Mouse (Mus musculus) heart, embryonic 16.5 days (tissue): Measurements from ENCODE around the gene Pbx1. TPM values are rescaled to one million over a fixed set of nuclear protein-coding genes. Genes with fewer than 3 reads are reported as not detected.

ENCODE experiments used
- ATAC-seq: fragments of 200-750 bp; cut with Nextera tagmentation; replicated peaks from 2 replicates; pipeline ENCODE4 v1.8.0; 2017; ENCODE audit warnings: moderate number of reproducible peaks; ENCODE audit not compliant: insufficient read depth, low FRiP score; ENCODE audit errors: extremely low read depth
- H3K27ac ChIP-seq: fragments of 300-500 bp; sonication (generic); 2 replicates; pipeline ENCODE4 v1.5.1; 2014; ENCODE audit warnings: mild to moderate bottlenecking, low read length, control low read depth, moderate library complexity
- H3K27me3 ChIP-seq: fragments of 300-500 bp; sonication (generic); 2 replicates; pipeline ENCODE4 v1.6.1; 2014; ENCODE audit warnings: low read length, mixed read lengths; ENCODE audit not compliant: control insufficient read depth, insufficient read depth
- H3K36me3 ChIP-seq: fragments of 300-500 bp; sonication (generic); 2 replicates; pipeline ENCODE4 v1.6.1; 2014; ENCODE audit not compliant: control insufficient read depth, insufficient read depth
- H3K4me1 ChIP-seq: fragments of 300-500 bp; sonication (generic); 2 replicates; pipeline ENCODE4 v1.6.1; 2014; ENCODE audit warnings: low read length, mixed read lengths; ENCODE audit not compliant: control insufficient read depth, insufficient read depth
- H3K4me2 ChIP-seq: fragments of 300-500 bp; sonication (generic); 2 replicates; pipeline ENCODE4 v1.6.1; 2014; ENCODE audit warnings: low read depth, mild to moderate bottlenecking, control low read depth, low read length
- H3K4me3 ChIP-seq: fragments of 300-500 bp; sonication (generic); 2 replicates; pipeline ENCODE4 v1.5.1; 2014; ENCODE audit warnings: mild to moderate bottlenecking, control low read depth, low read length
- H3K9ac ChIP-seq: fragments of 300-500 bp; sonication (generic); 2 replicates; pipeline ENCODE4 v1.6.1; 2014; ENCODE audit warnings: low read length, control low read depth
- H3K9me3 ChIP-seq: fragments of 300-500 bp; sonication (generic); replicated peaks from 2 replicates; pipeline ENCODE4 v1.6.1; 2016; ENCODE audit warnings: low read length; ENCODE audit not compliant: control insufficient read depth
- WGBS: fragments of 180-500 bp; shearing (Covaris S2); extraction: QIAGEN DNeasy Blood & Tissue Kit; methylation state at CpG from one replicate; pipeline ENCODE4 v1.1.7; 2014; 5-methylcytosine and 5-hydroxymethylcytosine counted together
- polyA plus RNA-seq: library from polyadenylated mRNA; unstranded; fragments of >200 nt; fragmentation: Nextera tagmentation; extraction: Ambion mirVana; gene quantifications from 2 replicates; pipeline ENCODE4 v1.2.1, GENCODE M21; 2015

The Pbx1 gene
- polyA plus RNA-seq, 1 experiment from 2014 or later, result 18.0 TPM

- no peaks in the 10 kb centered on the region for H3K27me3 ChIP-seq
- H3K4me2 ChIP-seq, result peak overlapping the region; percentile 79
- 36% methylated on average over 6 of the region's 6 CpGs for WGBS
- H3K4me1 ChIP-seq, result peaks cover 41% of the 10 kb centered on the region
- H3K27ac ChIP-seq, result 0 out of 2 replicates have a peak overlapping the region, but pooled peaks have one; percentile 28
- ATAC-seq, result no peak
- no peaks in the 10 kb centered on the region for H3K36me3 ChIP-seq
- H3K4me3 ChIP-seq, result peak overlapping the region; percentile 81
- no peaks in the 10 kb centered on the region for H3K9me3 ChIP-seq
- H3K9ac ChIP-seq, result peak overlapping the region; percentile 71
These were observed 3.8 kb downstream of the Pbx1 start for GRCm38 (mm10) chr1:168428255-168428654.

GRCm38 (mm10) chr1:168427596-168427995 is 4.5 kb downstream of the Pbx1 start:
- Histone ChIP-seq H3K36me3 (no peaks in the 10 kb centered on the region), H3K27me3 (no peaks in the 10 kb centered on the region), H3K9me3 (no peaks in the 10 kb centered on the region), H3K27ac (no peak overlapping the region), H3K9ac (peak overlapping the region; percentile 71), H3K4me3 (peak overlapping the region; percentile 81), H3K4me1 (peaks cover 45% of the 10 kb centered on the region), H3K4me2 (peak overlapping the region; percentile 79)
- ATAC-seq, result no peak
- 25% methylated on average over 4 of the region's 4 CpGs for WGBS

GRCm38 (mm10) chr1:168426900-168427299 is 5.2 kb downstream of the Pbx1 start:
- Histone ChIP-seq H3K4me3 (peak overlapping the region; percentile 81), H3K9me3 (no peaks in the 10 kb centered on the region), H3K4me1 (peaks cover 45% of the 10 kb centered on the region), H3K4me2 (peak overlapping the region; percentile 79), H3K27ac (no peak overlapping the region), H3K9ac (peak overlapping the region; percentile 71; the same call in 1 of the 2 replicates), H3K36me3 (no peaks in the 10 kb centered on the region), H3K27me3 (no peaks in the 10 kb centered on the region)
- 37% methylated on average over 9 of the region's 9 CpGs for WGBS
- no peak for ATAC-seq

GRCm38 (mm10) chr1:168426281-168426680 is 5.8 kb downstream of the Pbx1 start:
- ATAC-seq, result no peak
- Histone ChIP-seq H3K4me3 (peak overlapping the region; percentile 81), H3K27me3 (no peaks in the 10 kb centered on the region), H3K9ac (0 out of 2 replicates have a peak overlapping the region, but pooled peaks have one; percentile 41), H3K9me3 (no peaks in the 10 kb centered on the region), H3K4me2 (peak overlapping the region; percentile 79), H3K4me1 (peaks cover 45% of the 10 kb centered on the region), H3K36me3 (0 out of 2 replicates have a peak, but pooled peaks cover 1% of the 10 kb centered on the region), H3K27ac (0 out of 2 replicates have a peak overlapping the region, but pooled peaks have one; percentile 7)
- 53% methylated on average over 7 of the region's 7 CpGs for WGBS

GRCm38 (mm10) chr1:168425017-168425705 is 6.9 kb downstream of the Pbx1 start:
- Histone ChIP-seq H3K9me3 (no peaks in the 10 kb centered on the region), H3K36me3 (0 out of 2 replicates have a peak, but pooled peaks cover 3% of the 10 kb centered on the region), H3K4me1 (peaks cover 45% of the 10 kb centered on the region), H3K4me2 (peak overlapping the region; percentile 39; the same call in 1 of the 2 replicates), H3K27ac (no peak overlapping the region), H3K27me3 (no peaks in the 10 kb centered on the region), H3K9ac (peak overlapping the region; percentile 42; the same call in 1 of the 2 replicates), H3K4me3 (no peak overlapping the region)
- no peak for ATAC-seq
- 47% methylated on average over 5 of the region's 5 CpGs for WGBS

GRCm38 (mm10) chr1:168423389-168423930 is 8.6 kb downstream of the Pbx1 start:
- peak overlapping the region; percentile 36 for H3K27ac ChIP-seq
- H3K4me3 ChIP-seq, result 0 out of 2 replicates have a peak overlapping the region, but pooled peaks have one; percentile 0
- no peaks in the 10 kb centered on the region for H3K9me3 ChIP-seq
- peak overlapping the region; percentile 45 for H3K4me2 ChIP-seq
- ATAC-seq, result peak; percentile 47
- WGBS, result 41% methylated on average over 11 of the region's 11 CpGs
- H3K27me3 ChIP-seq, result no peaks in the 10 kb centered on the region
- 0 out of 2 replicates have a peak, but pooled peaks cover 3% of the 10 kb centered on the region for H3K36me3 ChIP-seq
- H3K9ac ChIP-seq, result no peak overlapping the region
- H3K4me1 ChIP-seq, result peaks cover 52% of the 10 kb centered on the region

- 41% methylated on average over 9 of the region's 9 CpGs for WGBS
- Histone ChIP-seq H3K27me3 (no peaks in the 10 kb centered on the region), H3K27ac (peak overlapping the region; percentile 64), H3K9me3 (no peaks in the 10 kb centered on the region), H3K36me3 (0 out of 2 replicates have a peak, but pooled peaks cover 6% of the 10 kb centered on the region), H3K4me2 (peak overlapping the region; percentile 13), H3K4me3 (no peak overlapping the region), H3K4me1 (peaks cover 47% of the 10 kb centered on the region), H3K9ac (peak overlapping the region; percentile 32; the same call in 1 of the 2 replicates)
- no peak for ATAC-seq
These were observed 13.2 kb downstream of the Pbx1 start for GRCm38 (mm10) chr1:168418903-168419302.

GRCm38 (mm10) chr1:168417626-168418025 is 14.4 kb downstream of the Pbx1 start:
- no peak overlapping the region; the same call in 1 of the 2 replicates for H3K27ac ChIP-seq
- no peaks in the 10 kb centered on the region for H3K27me3 ChIP-seq
- 66% methylated on average over 6 of the region's 6 CpGs for WGBS
- H3K4me2 ChIP-seq, result no peak overlapping the region
- H3K4me3 ChIP-seq, result no peak overlapping the region
- H3K36me3 ChIP-seq, result 0 out of 2 replicates have a peak, but pooled peaks cover 6% of the 10 kb centered on the region
- H3K9me3 ChIP-seq, result no peaks in the 10 kb centered on the region
- H3K9ac ChIP-seq, result no peak overlapping the region
- peaks cover 37% of the 10 kb centered on the region for H3K4me1 ChIP-seq
- no peak for ATAC-seq
